Mouse (Mus musculus): ENCODE measurements around the gene Leprot. TPM values are rescaled to one million over a fixed set of nuclear protein-coding genes. Genes with fewer than 3 reads are reported as not detected.

Leprot gene
- total and polyA plus RNA-seq, 3 experiments = 51.5 to 51.7 TPM; not detected in 1

- H3K4me1 ChIP-seq (ENCODE audit: control insufficient read depth in 1 of 2, insufficient read depth in 2 of 2, low read length in 2 of 2) = no peaks in the 10 kb centered on the region
- H3K4me3 ChIP-seq (ENCODE audit: control insufficient read depth in 1 of 2, insufficient read depth in 1 of 2, low read depth in 2 of 2, low read length in 2 of 2) = no peak overlapping the region
- H3K79me2 ChIP-seq (ENCODE audit: control insufficient read depth, insufficient read depth, low read length, poor library complexity) = no peaks in the 10 kb centered on the region
- H3K27me3 ChIP-seq (ENCODE audit: control insufficient read depth in 1 of 2, insufficient read depth in 2 of 2, low read length in 2 of 2) = peaks cover 0 to 3% of the 10 kb centered on the region in 2 experiments; a peak in 3 of 4 replicates
- no peak for DNase-seq (ENCODE audit: low read depth, low spot score)
- TF ChIP-seq POLR2AphosphoS2 (IDR thresholded peaks at IDR 0.05; ENCODE audit: low read length) = no peak
- TF ChIP-seq MYC (IDR thresholded peaks at IDR 0.05; ENCODE audit: low read depth, low read length) = no peak
- H3K9ac ChIP-seq (ENCODE audit: control insufficient read depth, low read depth, low read length, poor library complexity, severe bottlenecking) = no peak overlapping the region
- no peak overlapping the region for H3K27ac ChIP-seq (ENCODE audit: control insufficient read depth, low read depth, low read length)
- no peaks in the 10 kb centered on the region for H3K9me3 ChIP-seq (replicated peaks; ENCODE audit: insufficient read depth, low read length)
- H3K36me3 ChIP-seq (ENCODE audit: control insufficient read depth in 1 of 2, insufficient read depth in 2 of 2, low read length in 2 of 2) = no peaks in the 10 kb centered on the region
These were observed 60.4 kb downstream of the Leprot start for GRCm38 (mm10) chr4:101707953-101708352.

Other genes with a start within 250 kb of the Leprot start
- gene Ak4, start 228.4 kb upstream of the Leprot start, total RNA-seq (2012; rRNA removed) = 18.3 and 21.2 TPM in 2 replicates
- 10 to 100 TPM in 1 of 2 experiments, not detected in 1; 25.4 TPM for gene Ak4, start 228.4 kb upstream of the Leprot start, polyA plus RNA-seq (2012; ENCODE audit: insufficient read depth in 1 of 2, insufficient read length in 2 of 2, low read depth in 1 of 2, low replicate concordance in 2 of 2, missing spikeins in 1 of 2)
- gene Dnajc6, start 151.1 kb upstream of the Leprot start, total RNA-seq (2012; rRNA removed) = 20.2 and 26.4 TPM in 2 replicates
- 10 to 100 TPM in 1 of 2 experiments, not detected in 1; 15.0 TPM for gene Dnajc6, start 151.1 kb upstream of the Leprot start, polyA plus RNA-seq (2012; ENCODE audit: insufficient read depth in 1 of 2, insufficient read length in 2 of 2, low read depth in 1 of 2, low replicate concordance in 2 of 2, missing spikeins in 1 of 2)
- gene Lepr, start 69.7 kb downstream of the Leprot start, total RNA-seq (2012; rRNA removed) = not detected in 2 replicates
- gene Lepr, start 69.7 kb downstream of the Leprot start, polyA plus RNA-seq (2012; ENCODE audit: insufficient read depth in 1 of 2, insufficient read length in 2 of 2, low read depth in 1 of 2, low replicate concordance in 2 of 2, missing spikeins in 1 of 2) = under 1 TPM in 1 of 2 experiments, not detected in 1; 0.04 TPM
- not detected in 2 replicates for gene B020004J07Rik, start 196.3 kb downstream of the Leprot start, total RNA-seq (2012; rRNA removed)
- not detected for gene B020004J07Rik, start 196.3 kb downstream of the Leprot start, polyA plus RNA-seq (2012; ENCODE audit: insufficient read depth in 1 of 2, insufficient read length in 2 of 2, low read depth in 1 of 2, low replicate concordance in 2 of 2, missing spikeins in 1 of 2)
- not detected in 2 replicates for gene C130073F10Rik, start 246.1 kb downstream of the Leprot start, total RNA-seq (2012; rRNA removed)
- gene C130073F10Rik, start 246.1 kb downstream of the Leprot start, polyA plus RNA-seq (2012; ENCODE audit: insufficient read depth in 1 of 2, insufficient read length in 2 of 2, low read depth in 1 of 2, low replicate concordance in 2 of 2, missing spikeins in 1 of 2) = not detected

All from MEL (cell line).